Mouse (Mus musculus): ENCODE data around the gene Irgc1. TPM values are rescaled to one million over a fixed set of nuclear protein-coding genes. Genes with fewer than 3 reads are reported as not detected.
A peak's percentile ranks its signal among the peaks of the same experiment; 100 is the strongest.

The Irgc1 gene
- polyA plus RNA-seq, 1 experiment from 2014 or later, result not detected

- no peak overlapping the region for H3K27ac ChIP-seq
Measured at GRCm38 (mm10) chr7:24469126-24469525, 17.0 kb upstream of the Irgc1 start.

GRCm38 (mm10) chr7:24467886-24468285, 15.8 kb upstream of the Irgc1 start:
- Histone ChIP-seq H3K4me3 (replicated peaks) (no peak overlapping the region), H3K4me1 (peaks cover 5% of the 10 kb centered on the region; the same call in 1 of the 2 replicates), H3K9me3 (no peaks in the 10 kb centered on the region), H3K4me2 (no peak overlapping the region), H3K27me3 (replicated peaks) (no peaks in the 10 kb centered on the region), H3K9ac (no peak overlapping the region), H3K36me3 (peaks cover 13% of the 10 kb centered on the region), H3K27ac (no peak overlapping the region)
- WGBS, result 76% methylated on average over 5 of the region's 5 CpGs
- ATAC-seq (ENCODE audit: insufficient read depth, low FRiP score, low read depth), result no peak

More at GRCm38 (mm10) chr7:24469126-24469525, 17.0 kb upstream of the Irgc1 start:
- no peaks in the 10 kb centered on the region for H3K9me3 ChIP-seq
- H3K4me1 ChIP-seq, result no peaks in the 10 kb centered on the region
- H3K4me3 ChIP-seq (replicated peaks), result no peak overlapping the region
- no peak for ATAC-seq (ENCODE audit: insufficient read depth, low FRiP score, low read depth)
- no peak overlapping the region for H3K4me2 ChIP-seq
- H3K36me3 ChIP-seq, result peaks cover 13% of the 10 kb centered on the region
- H3K27me3 ChIP-seq (replicated peaks), result no peaks in the 10 kb centered on the region
- 88% methylated on average over 3 of the region's 3 CpGs for WGBS
- no peak overlapping the region for H3K9ac ChIP-seq

- no peak for ATAC-seq (ENCODE audit: insufficient read depth, low FRiP score, low read depth)
- Histone ChIP-seq H3K4me1 (peaks cover 13% of the 10 kb centered on the region), H3K36me3 (peaks cover 8% of the 10 kb centered on the region; the same call in 1 of the 2 replicates), H3K4me3 (replicated peaks) (no peak overlapping the region), H3K9ac (no peak overlapping the region), H3K27ac (no peak overlapping the region), H3K9me3 (no peaks in the 10 kb centered on the region), H3K4me2 (no peak overlapping the region), H3K27me3 (replicated peaks) (no peaks in the 10 kb centered on the region)
- 90% methylated on average over 6 of the region's 6 CpGs for WGBS
Measured at GRCm38 (mm10) chr7:24466835-24467234, 14.7 kb upstream of the Irgc1 start.

- Histone ChIP-seq H3K4me1 (peaks cover 27% of the 10 kb centered on the region), H3K4me2 (peak within 1 kb of the TSS; percentile 68), H3K9ac (no peak within 1 kb of the TSS), H3K4me3 (replicated peaks) (peak within 1 kb of the TSS; percentile 44), H3K36me3 (peaks cover 8% of the 10 kb centered on the region; the same call in 1 of the 2 replicates), H3K9me3 (no peaks in the 10 kb centered on the region), H3K27ac (peak within 1 kb of the TSS; percentile 84), H3K27me3 (replicated peaks) (no peaks in the 10 kb centered on the region)
- WGBS, result 2% methylated on average over 27 of the region's 27 CpGs
- ATAC-seq (ENCODE audit: insufficient read depth, low FRiP score, low read depth), result peak; percentile 65; the same call in 1 of the 2 replicates
Measured at GRCm38 (mm10) chr7:24462388-24463319, 10.6 kb upstream of the Irgc1 start, which contains the start of gene Plaur. Gene Plaur, plus strand, starts transcription at chr7:24462484.

GRCm38 (mm10) chr7:24461376-24462051, 9.4 kb upstream of the Irgc1 start:
- Histone ChIP-seq H3K9ac (no peak overlapping the region), H3K27ac (peak overlapping the region; percentile 84; the same call in 1 of the 2 replicates), H3K4me1 (peaks cover 27% of the 10 kb centered on the region), H3K4me3 (replicated peaks) (no peak overlapping the region), H3K36me3 (peaks cover 4% of the 10 kb centered on the region; the same call in 1 of the 2 replicates), H3K27me3 (replicated peaks) (no peaks in the 10 kb centered on the region), H3K4me2 (peak overlapping the region; percentile 68), H3K9me3 (no peaks in the 10 kb centered on the region)
- 44% methylated on average over 14 of the region's 14 CpGs for WGBS
- ATAC-seq (ENCODE audit: insufficient read depth, low FRiP score, low read depth), result no peak

GRCm38 (mm10) chr7:24459843-24460242, 7.7 kb upstream of the Irgc1 start:
- no peaks in the 10 kb centered on the region for H3K9me3 ChIP-seq
- H3K4me1 ChIP-seq, result peaks cover 27% of the 10 kb centered on the region
- no peaks in the 10 kb centered on the region for H3K27me3 ChIP-seq (replicated peaks)
- ATAC-seq (ENCODE audit: insufficient read depth, low FRiP score, low read depth), result peak; percentile 71
- H3K4me3 ChIP-seq (replicated peaks), result no peak overlapping the region
- peak overlapping the region; percentile 74 for H3K27ac ChIP-seq
- H3K4me2 ChIP-seq, result no peak overlapping the region
- no peak overlapping the region for H3K9ac ChIP-seq
- 52% methylated on average over 3 of the region's 3 CpGs for WGBS
- H3K36me3 ChIP-seq, result no peaks in the 10 kb centered on the region

- peak; percentile 58 for ATAC-seq (ENCODE audit: insufficient read depth, low FRiP score, low read depth)
- peak overlapping the region; percentile 74 for H3K27ac ChIP-seq
- H3K4me1 ChIP-seq, result peaks cover 27% of the 10 kb centered on the region
- no peaks in the 10 kb centered on the region for H3K27me3 ChIP-seq (replicated peaks)
- no peaks in the 10 kb centered on the region for H3K36me3 ChIP-seq
- H3K4me2 ChIP-seq, result no peak overlapping the region
- H3K9ac ChIP-seq, result no peak overlapping the region
- H3K9me3 ChIP-seq, result no peaks in the 10 kb centered on the region
- no peak overlapping the region for H3K4me3 ChIP-seq (replicated peaks)
- whole genome bisulfite sequencing, result 78% methylated on average over 5 of the region's 5 CpGs
Measured at GRCm38 (mm10) chr7:24459440-24459839, 7.3 kb upstream of the Irgc1 start.

GRCm38 (mm10) chr7:24457726-24458370, 5.8 kb upstream of the Irgc1 start:
- Histone ChIP-seq H3K9me3 (no peaks in the 10 kb centered on the region), H3K27me3 (replicated peaks) (no peaks in the 10 kb centered on the region), H3K4me1 (peaks cover 22% of the 10 kb centered on the region), H3K4me2 (no peak overlapping the region), H3K27ac (no peak overlapping the region), H3K4me3 (replicated peaks) (no peak overlapping the region), H3K36me3 (no peaks in the 10 kb centered on the region), H3K9ac (no peak overlapping the region)
- 60% methylated on average over 10 of the region's 10 CpGs for WGBS
- no peak for ATAC-seq (ENCODE audit: insufficient read depth, low FRiP score, low read depth)

GRCm38 (mm10) chr7:24455726-24456125, 3.6 kb upstream of the Irgc1 start:
- no peak for ATAC-seq (ENCODE audit: insufficient read depth, low FRiP score, low read depth)
- H3K9me3 ChIP-seq, result no peaks in the 10 kb centered on the region
- H3K27ac ChIP-seq, result no peak overlapping the region
- H3K4me2 ChIP-seq, result no peak overlapping the region
- no peaks in the 10 kb centered on the region for H3K27me3 ChIP-seq (replicated peaks)
- H3K9ac ChIP-seq, result no peak overlapping the region
- H3K4me1 ChIP-seq, result peaks cover 8% of the 10 kb centered on the region; the same call in 1 of the 2 replicates
- WGBS, result 73% methylated on average over 5 of the region's 5 CpGs
- no peak overlapping the region for H3K4me3 ChIP-seq (replicated peaks)
- no peaks in the 10 kb centered on the region for H3K36me3 ChIP-seq

- H3K4me1 ChIP-seq, result no peaks in the 10 kb centered on the region
- no peaks in the 10 kb centered on the region for H3K27me3 ChIP-seq (replicated peaks)
- H3K9me3 ChIP-seq, result no peaks in the 10 kb centered on the region
- H3K27ac ChIP-seq, result no peak overlapping the region
- no peak overlapping the region for H3K9ac ChIP-seq
- H3K36me3 ChIP-seq, result no peaks in the 10 kb centered on the region
- H3K4me2 ChIP-seq, result no peak overlapping the region
- WGBS, result 71% methylated on average over 2 of the region's 2 CpGs
- H3K4me3 ChIP-seq (replicated peaks), result no peak overlapping the region
- no peak for ATAC-seq (ENCODE audit: insufficient read depth, low FRiP score, low read depth)
Measured at GRCm38 (mm10) chr7:24454199-24454598, 2.1 kb upstream of the Irgc1 start.

- no peak for ATAC-seq (ENCODE audit: insufficient read depth, low FRiP score, low read depth)
Measured at GRCm38 (mm10) chr7:24450585-24451017, 1.5 kb downstream of the Irgc1 start.

More at GRCm38 (mm10) chr7:24450585-24451017, 1.5 kb downstream of the Irgc1 start:
- Histone ChIP-seq H3K36me3 (no peaks in the 10 kb centered on the region), H3K4me2 (no peak overlapping the region), H3K27me3 (replicated peaks) (no peaks in the 10 kb centered on the region), H3K4me3 (replicated peaks) (no peak overlapping the region), H3K27ac (no peak overlapping the region), H3K4me1 (0 out of 2 replicates have a peak, but pooled peaks cover 4% of the 10 kb centered on the region), H3K9ac (no peak overlapping the region), H3K9me3 (no peaks in the 10 kb centered on the region)
- WGBS, result 50% methylated on average over 9 of the region's 9 CpGs

All from stomach, embryonic 15.5 days (tissue).